Mouse (Mus musculus) midbrain, embryonic 14.5 days (tissue): ENCODE data around the gene Prtn3. TPM values are rescaled to one million over a fixed set of nuclear protein-coding genes. Genes with fewer than 3 reads are reported as not detected.

Experiments
- ATAC-seq: fragments of 200-750 bp; cut with Nextera tagmentation; 2 replicates; pipeline ENCODE4 v1.8.0; 2017; ENCODE audit warnings: moderate number of reproducible peaks, moderate library complexity; ENCODE audit not compliant: low FRiP score, low TSS enrichment
- DNase-seq: peaks from one replicate; pipeline ENCODE4 v3.0.0-alpha.2; 2015
- H3K27ac ChIP-seq: fragments of 300-500 bp; sonication (generic); replicated peaks from 2 replicates; pipeline ENCODE4 v1.5.1; 2014; ENCODE audit warnings: mild to moderate bottlenecking, low read depth, low read length, moderate library complexity
- H3K27me3 ChIP-seq: fragments of 300-500 bp; sonication (generic); 2 replicates; pipeline ENCODE4 v1.6.1; 2014; ENCODE audit warnings: low read length, control low read depth, mixed read lengths; ENCODE audit not compliant: control insufficient read depth, insufficient read depth
- H3K36me3 ChIP-seq: fragments of 300-500 bp; sonication (generic); 2 replicates; pipeline ENCODE4 v1.6.1; 2014; ENCODE audit warnings: low read length, control low read depth; ENCODE audit not compliant: control insufficient read depth, insufficient read depth
- H3K4me1 ChIP-seq: fragments of 300-500 bp; sonication (generic); 2 replicates; pipeline ENCODE4 v1.6.1; 2014; ENCODE audit warnings: mild to moderate bottlenecking, antibody characterized with exemption, low read length, control low read depth; ENCODE audit not compliant: control insufficient read depth, insufficient read depth
- H3K4me2 ChIP-seq: fragments of 300-500 bp; sonication (generic); 2 replicates; pipeline ENCODE4 v1.6.1; 2014; ENCODE audit warnings: mild to moderate bottlenecking, low read length, moderate library complexity
- H3K4me3 ChIP-seq: fragments of 300-500 bp; sonication (generic); replicated peaks from 2 replicates; pipeline ENCODE4 v1.5.1; 2014; ENCODE audit warnings: low read depth, low read length
- H3K9ac ChIP-seq: fragments of 300-500 bp; sonication (generic); replicated peaks from 2 replicates; pipeline ENCODE4 v1.6.1; 2014; ENCODE audit warnings: mild to moderate bottlenecking, low read length, moderate library complexity
- H3K9me3 ChIP-seq: fragments of 300-500 bp; sonication (generic); 2 replicates; pipeline ENCODE4 v1.6.1; 2016; ENCODE audit warnings: low read length, control low read depth, mixed read lengths; ENCODE audit not compliant: control insufficient read depth
- WGBS: fragments of 180-500 bp; shearing (Covaris S2); extraction: QIAGEN DNeasy Blood & Tissue Kit; methylation state at CpG from one replicate; pipeline ENCODE4 v1.1.7; 2014; 5-methylcytosine and 5-hydroxymethylcytosine counted together
- polyA plus RNA-seq: library from polyadenylated mRNA; unstranded; fragments of >200 nt; fragmentation: Nextera tagmentation; extraction: Ambion mirVana; gene quantifications from 2 replicates; pipeline ENCODE4 v1.2.1, GENCODE M21; 2014

Gene Prtn3
- polyA plus RNA-seq, 1 experiment from 2014 or later: 14.9 TPM

GRCm38 (mm10) chr10:79840644-79841551 is 33.4 kb upstream of the Prtn3 start:
- under 1% methylated on average over 24 of the region's 24 CpGs for WGBS
- Histone ChIP-seq H3K27ac (peak overlapping the region; percentile 42), H3K9me3 (no peaks in the 10 kb centered on the region), H3K4me1 (peaks cover 17% of the 10 kb centered on the region), H3K27me3 (no peaks in the 10 kb centered on the region), H3K4me3 (peak overlapping the region; percentile 22), H3K36me3 (no peaks in the 10 kb centered on the region), H3K9ac (peak overlapping the region; percentile 29; the same call in 1 of the 2 replicates), H3K4me2 (peak overlapping the region; percentile 53)
- DNase-seq (peak; percentile 71), ATAC-seq (peak; percentile 63; the same call in 1 of the 2 replicates)

DNA sequence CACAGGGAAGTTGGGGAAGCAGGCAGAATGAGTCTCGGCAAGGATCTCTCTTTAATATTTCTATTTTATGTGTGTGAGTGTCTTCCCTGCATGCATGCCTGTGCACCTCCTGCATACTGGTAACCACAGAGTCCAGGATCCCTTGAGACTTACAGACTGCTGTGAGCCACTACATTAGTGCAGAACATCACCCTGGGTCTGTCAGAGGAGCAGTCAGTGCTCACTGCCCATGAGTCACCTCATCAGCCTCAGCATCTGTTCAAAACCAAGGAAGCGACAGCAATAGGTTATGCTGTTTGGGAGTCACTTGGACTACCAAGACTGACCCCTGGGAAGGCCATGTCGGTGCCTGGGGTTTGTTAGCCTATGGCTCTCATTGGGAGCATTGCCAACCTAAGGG is 32.0 kb upstream of the Prtn3 start:
- DNase-seq: no peak
- peaks cover 17% of the 10 kb centered on the region for H3K4me1 ChIP-seq
- H3K9me3 ChIP-seq: no peaks in the 10 kb centered on the region
- 73% methylated on average over 3 of the region's 3 CpGs for WGBS
- no peaks in the 10 kb centered on the region for H3K27me3 ChIP-seq
- no peaks in the 10 kb centered on the region for H3K36me3 ChIP-seq
- no peak overlapping the region for H3K27ac ChIP-seq
- no peak for ATAC-seq
- H3K4me2 ChIP-seq: no peak overlapping the region
- no peak overlapping the region for H3K9ac ChIP-seq
- H3K4me3 ChIP-seq: no peak overlapping the region

- no peaks in the 10 kb centered on the region for H3K27me3 ChIP-seq
- H3K9ac ChIP-seq: no peak overlapping the region
- no peak overlapping the region for H3K27ac ChIP-seq
- no peak overlapping the region for H3K4me2 ChIP-seq
- DNase-seq (peak; percentile 64), ATAC-seq (no peak)
- no peaks in the 10 kb centered on the region for H3K36me3 ChIP-seq
- no peaks in the 10 kb centered on the region for H3K9me3 ChIP-seq
- WGBS: 63% methylated on average over 6 of the region's 6 CpGs
- H3K4me1 ChIP-seq: peaks cover 17% of the 10 kb centered on the region
- H3K4me3 ChIP-seq: no peak overlapping the region
Observed at GRCm38 (mm10) chr10:79843476-79843875, 30.8 kb upstream of the Prtn3 start.

DNA sequence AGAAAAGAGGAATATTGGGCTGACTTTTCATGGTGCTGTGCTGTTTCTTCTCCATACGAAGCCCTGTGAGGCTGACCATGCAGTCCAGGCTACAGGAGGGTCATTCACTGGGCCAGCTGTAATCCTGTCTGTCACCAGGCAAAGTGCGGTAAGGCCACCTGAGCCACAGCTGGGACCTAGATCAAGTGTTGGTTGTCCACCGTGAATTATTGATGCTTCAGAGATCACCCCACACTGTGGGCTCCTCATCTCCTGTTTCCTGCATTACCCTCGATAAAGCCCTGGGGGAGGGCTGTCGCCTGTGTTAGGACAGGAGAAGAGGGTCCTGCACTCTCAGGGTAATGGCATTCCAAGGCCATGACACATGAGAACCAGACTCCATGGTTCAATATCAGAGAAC is 27.7 kb upstream of the Prtn3 start:
- Histone ChIP-seq H3K36me3 (no peaks in the 10 kb centered on the region), H3K9me3 (no peaks in the 10 kb centered on the region), H3K27ac (no peak overlapping the region), H3K4me1 (peaks cover 12% of the 10 kb centered on the region), H3K27me3 (no peaks in the 10 kb centered on the region), H3K4me2 (no peak overlapping the region), H3K9ac (no peak overlapping the region), H3K4me3 (no peak overlapping the region)
- WGBS: 67% methylated on average over 5 of the region's 5 CpGs
- no peak for DNase-seq
- no peak for ATAC-seq

DNA sequence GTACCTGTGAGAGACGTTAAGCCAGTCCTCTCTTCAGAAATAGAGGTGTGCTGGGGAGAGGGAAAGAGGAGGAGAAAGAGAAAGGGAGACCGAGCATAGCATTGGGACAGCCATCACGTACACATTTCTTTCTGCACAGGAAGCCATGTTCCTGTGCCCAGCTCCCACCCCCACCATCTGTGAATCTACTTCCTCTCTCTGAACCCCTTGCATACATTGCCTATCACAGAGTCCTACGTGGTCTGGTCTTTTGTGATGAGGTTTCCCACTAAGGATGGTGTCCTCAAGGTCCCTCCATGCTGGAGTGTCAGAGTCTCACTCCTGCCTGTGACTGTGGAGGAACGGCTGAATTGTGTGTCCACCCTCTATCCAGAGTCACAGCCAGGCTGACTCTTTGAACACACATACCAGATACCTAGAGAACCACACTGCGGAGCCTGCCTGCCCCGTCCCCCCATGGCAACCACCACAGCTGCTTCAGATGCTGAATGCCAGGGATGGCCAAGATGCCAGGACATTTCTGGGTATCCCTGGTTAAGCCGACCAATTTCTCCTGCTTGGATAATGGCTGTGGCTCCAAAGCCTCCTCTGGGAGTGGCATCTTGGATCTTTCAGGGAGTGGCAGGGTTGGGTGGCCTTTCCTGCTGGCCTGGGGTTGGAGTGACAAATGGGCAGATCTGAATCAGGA is 24.2 kb upstream of the Prtn3 start:
- WGBS: 88% methylated on average over 8 of the region's 8 CpGs
- H3K27ac ChIP-seq: no peak overlapping the region
- no peaks in the 10 kb centered on the region for H3K36me3 ChIP-seq
- DNase-seq: no peak
- H3K9me3 ChIP-seq: no peaks in the 10 kb centered on the region
- ATAC-seq: no peak
- peaks cover 26% of the 10 kb centered on the region for H3K4me1 ChIP-seq
- no peak overlapping the region for H3K9ac ChIP-seq
- no peak overlapping the region for H3K4me3 ChIP-seq
- no peak overlapping the region for H3K4me2 ChIP-seq
- H3K27me3 ChIP-seq: no peaks in the 10 kb centered on the region

DNA sequence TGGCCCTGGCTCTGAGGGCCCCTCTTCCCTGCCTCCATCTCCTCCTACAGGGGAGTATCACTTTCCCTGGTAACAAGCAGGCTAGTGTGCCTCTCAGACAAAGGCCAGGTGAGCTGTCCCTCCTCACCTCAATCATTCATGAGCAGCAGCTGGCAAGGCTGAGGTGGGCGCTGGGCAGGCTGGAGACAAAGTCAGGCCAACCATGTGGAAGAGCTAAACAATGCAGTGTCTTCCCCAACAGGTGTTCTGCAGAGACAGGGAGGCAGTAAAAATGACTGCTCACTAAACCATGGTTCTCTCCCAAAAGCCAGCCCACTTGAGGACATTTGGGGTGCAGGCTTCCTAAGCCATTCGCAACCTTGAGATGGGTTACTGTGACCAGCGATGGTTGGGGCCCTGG is 22.6 kb upstream of the Prtn3 start:
- peak overlapping the region; percentile 100 for H3K27ac ChIP-seq
- peaks cover 37% of the 10 kb centered on the region for H3K4me1 ChIP-seq
- H3K4me2 ChIP-seq: peak overlapping the region; percentile 90
- H3K9ac ChIP-seq: 0 out of 2 replicates have a peak overlapping the region, but pooled peaks have one; percentile 74
- H3K4me3 ChIP-seq: no peak overlapping the region
- peaks cover under 1% of the 10 kb centered on the region for H3K36me3 ChIP-seq
- H3K27me3 ChIP-seq: no peaks in the 10 kb centered on the region
- no peak for ATAC-seq
- WGBS: 90% methylated on average over 3 of the region's 3 CpGs
- H3K9me3 ChIP-seq: no peaks in the 10 kb centered on the region
- DNase-seq: no peak

- Histone ChIP-seq H3K27me3 (no peaks in the 10 kb centered on the region), H3K4me1 (peaks cover 43% of the 10 kb centered on the region), H3K4me2 (peak overlapping the region; percentile 90), H3K27ac (peak overlapping the region; percentile 100), H3K36me3 (peaks cover 7% of the 10 kb centered on the region), H3K4me3 (peak overlapping the region; percentile 98; the same call in 1 of the 2 replicates), H3K9ac (peak overlapping the region; percentile 74), H3K9me3 (no peaks in the 10 kb centered on the region)
- DNase-seq (no peak), ATAC-seq (no peak)
- 59% methylated on average over 9 of the region's 9 CpGs for WGBS
Observed at GRCm38 (mm10) chr10:79852107-79852789, 22.0 kb upstream of the Prtn3 start.

GRCm38 (mm10) chr10:79852827-79853226 is 21.4 kb upstream of the Prtn3 start:
- peaks cover 49% of the 10 kb centered on the region for H3K4me1 ChIP-seq
- WGBS: 14% methylated on average over 8 of the region's 8 CpGs
- DNase-seq: no peak
- peak overlapping the region; percentile 90 for H3K4me2 ChIP-seq
- peaks cover 11% of the 10 kb centered on the region for H3K36me3 ChIP-seq
- H3K9ac ChIP-seq: peak overlapping the region; percentile 74
- no peaks in the 10 kb centered on the region for H3K9me3 ChIP-seq
- peak overlapping the region; percentile 100 for H3K27ac ChIP-seq
- ATAC-seq: no peak
- no peaks in the 10 kb centered on the region for H3K27me3 ChIP-seq
- peak overlapping the region; percentile 98 for H3K4me3 ChIP-seq
